Mouse (Mus musculus) heart, adult 2 months (tissue): ENCODE results near the gene Upk1b.

ENCODE experiments used
- CTCF ChIP-seq: fragments of 200-600 bp; IDR thresholded peaks from 2 replicates; pipeline ENCODE4 v1.8.1; 2022; ENCODE audit warnings: antibody characterized with exemption, mild to moderate bottlenecking, moderate library complexity
- EP300 ChIP-seq: fragments of 200-500 bp; IDR thresholded peaks from 2 replicates; pipeline ENCODE4 v1.6.1; 2011; ENCODE audit warnings: low read depth, low read length, control low read depth; ENCODE audit not compliant: insufficient read depth
- POLR2A ChIP-seq: fragments of 200-500 bp; IDR thresholded peaks from 2 replicates; pipeline ENCODE4 v1.6.1; 2011; ENCODE audit warnings: mild to moderate bottlenecking, low read depth, low read length, control low read depth; ENCODE audit not compliant: insufficient read depth

DNA sequence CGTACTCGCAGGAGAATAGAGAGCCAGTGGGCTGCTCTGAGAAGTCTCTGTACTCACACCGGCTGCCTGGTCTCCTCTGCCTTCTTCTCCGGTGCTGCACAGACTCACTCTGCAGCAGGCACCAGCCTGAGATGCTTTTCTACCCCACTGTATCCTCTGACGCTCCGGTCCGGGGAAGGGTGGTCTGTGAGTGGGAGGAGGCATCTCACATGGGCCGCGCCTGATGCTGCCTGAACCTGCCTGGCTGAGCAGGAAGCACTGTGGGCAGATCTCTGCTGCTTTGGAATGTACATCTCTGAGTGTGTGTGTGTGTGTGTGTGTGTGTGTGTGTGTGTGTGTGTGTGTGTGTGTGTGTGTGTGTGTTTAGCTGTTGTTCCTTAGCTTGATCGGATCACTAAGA is at the start of gene Upk1b:
- TF ChIP-seq CTCF = no peak
- TF ChIP-seq POLR2A = no peak
- TF ChIP-seq EP300 = no peak
